Mouse (Mus musculus) lung, postnatal 4 days (tissue): ENCODE data around the gene Hdac10.

Experiments used
- DNase-seq, 2 experiments: peaks; one replicate each; pipeline ENCODE4 v3.0.0; 2021

Hdac10 gene

GRCm38 (mm10) chr15:89128382-89129350, at the start of gene Hdac10:
TSS of gene Hdac10 (minus strand) at chr15:89128700.
- DNase-seq = peak; percentile 86 to 87

GRCm38 (mm10) chr15:89177576-89178259, 49.2 kb upstream of the Hdac10 start:
- no peak for DNase-seq

GRCm38 (mm10) chr15:89177121-89177520, 48.6 kb upstream of the Hdac10 start:
- DNase-seq = peak; percentile 92 to 93

GRCm38 (mm10) chr15:89175411-89176155, 47.1 kb upstream of the Hdac10 start:
- peak in 1 of 2 experiments; percentile 47 for DNase-seq

GRCm38 (mm10) chr15:89174889-89175339, 46.4 kb upstream of the Hdac10 start:
- no peak for DNase-seq

GRCm38 (mm10) chr15:89173906-89174214, 45.4 kb upstream of the Hdac10 start:
- peak; percentile 83 to 86 for DNase-seq

- peak; percentile 64 to 71 for DNase-seq
These were observed 44.8 kb upstream of the Hdac10 start for GRCm38 (mm10) chr15:89173024-89173905.

- no peak for DNase-seq
These were observed 43.9 kb upstream of the Hdac10 start for GRCm38 (mm10) chr15:89172276-89172935.

GRCm38 (mm10) chr15:89171526-89172051, 43.1 kb upstream of the Hdac10 start:
- DNase-seq = no peak

GRCm38 (mm10) chr15:89170102-89170501, 41.6 kb upstream of the Hdac10 start:
- DNase-seq = peak in 1 of 2 experiments; percentile 68

- DNase-seq = peak; percentile 84 to 92
These were observed 40.9 kb upstream of the Hdac10 start for GRCm38 (mm10) chr15:89169431-89169830.

GRCm38 (mm10) chr15:89168922-89169321, 40.4 kb upstream of the Hdac10 start:
- DNase-seq = no peak

GRCm38 (mm10) chr15:89165478-89165877, 37.0 kb upstream of the Hdac10 start:
- DNase-seq = no peak

- peak; percentile 52 to 76 for DNase-seq
These were observed 32.9 kb upstream of the Hdac10 start for GRCm38 (mm10) chr15:89161397-89161796.

- no peak for DNase-seq
These were observed 30.0 kb upstream of the Hdac10 start for GRCm38 (mm10) chr15:89158516-89158915.

- DNase-seq = peak; percentile 73 to 81
These were observed 29.5 kb upstream of the Hdac10 start for GRCm38 (mm10) chr15:89157954-89158353.

GRCm38 (mm10) chr15:89152312-89152711, 23.8 kb upstream of the Hdac10 start:
- DNase-seq = no peak

GRCm38 (mm10) chr15:89150041-89150390, 21.5 kb upstream of the Hdac10 start:
- no peak for DNase-seq

- peak; percentile 51 to 73 for DNase-seq
These were observed 21.0 kb upstream of the Hdac10 start, which contains the start of gene Mapk11 for GRCm38 (mm10) chr15:89149271-89150040. TSS of gene Mapk11 (minus strand) at chr15:89149628.
